Mouse (Mus musculus) spleen, postnatal 10 days (tissue): Measurements from ENCODE around the gene Vmn1r46.
"Not testable (repeated sequence)": the region's sequence is repeated elsewhere in the genome, so short reads cannot be mapped to it uniquely, and the experiment has no call there.

Experiments
- DNase-seq, 2 experiments: peaks; one replicate each; pipeline ENCODE4 v3.0.0; 2021 to 2022; ENCODE audit warnings: low spot score in 2 of 2

Gene Vmn1r46

DNA sequence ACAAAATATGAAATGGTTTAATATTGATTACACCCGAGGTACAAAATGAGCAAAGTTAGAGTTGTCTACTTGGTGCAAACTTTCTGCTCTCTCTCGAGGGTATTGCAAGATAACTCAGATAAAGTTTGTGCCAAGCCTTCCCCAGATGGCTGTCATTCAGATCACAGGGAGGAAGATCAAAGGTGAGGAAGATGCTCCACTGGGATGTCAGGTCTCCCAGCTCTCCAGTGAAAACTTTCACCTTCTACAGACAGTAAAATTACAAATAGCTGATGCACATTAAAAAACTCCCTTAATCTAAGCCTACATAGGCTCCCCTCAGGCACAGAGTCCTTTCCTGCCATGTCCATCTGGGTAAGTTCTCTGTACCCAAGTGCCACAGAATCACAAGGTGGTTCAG, at the start of gene Vmn1r46:
Vmn1r46 (plus strand) TSS at position 301 of the 400 bp plus-strand sequence.
- DNase-seq: no peak

DNA sequence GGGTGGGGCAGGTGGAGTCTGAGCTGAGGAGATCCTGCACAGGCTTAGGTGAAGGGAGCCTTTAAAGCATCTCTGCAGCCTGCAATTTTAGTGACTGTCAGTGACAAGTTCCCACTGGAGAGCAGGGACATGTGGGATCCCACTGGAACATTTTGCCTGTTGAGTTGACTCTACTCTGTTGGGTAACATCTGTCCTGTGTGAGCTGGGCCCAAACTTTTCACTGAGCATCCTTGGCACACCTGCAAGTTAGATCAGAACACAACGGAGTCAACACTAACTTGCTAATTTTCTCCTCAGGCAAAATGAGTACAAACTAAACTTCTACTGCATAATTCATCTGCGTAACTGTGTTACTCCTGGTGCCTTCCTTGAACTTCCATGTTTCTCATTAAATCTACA, 28.6 kb upstream of the Vmn1r46 start, which contains the start of gene Vmn1r45:
Vmn1r45 (minus strand) TSS at position 101 of the 400 bp plus-strand sequence.
- DNase-seq: not testable (repeated sequence)

DNA sequence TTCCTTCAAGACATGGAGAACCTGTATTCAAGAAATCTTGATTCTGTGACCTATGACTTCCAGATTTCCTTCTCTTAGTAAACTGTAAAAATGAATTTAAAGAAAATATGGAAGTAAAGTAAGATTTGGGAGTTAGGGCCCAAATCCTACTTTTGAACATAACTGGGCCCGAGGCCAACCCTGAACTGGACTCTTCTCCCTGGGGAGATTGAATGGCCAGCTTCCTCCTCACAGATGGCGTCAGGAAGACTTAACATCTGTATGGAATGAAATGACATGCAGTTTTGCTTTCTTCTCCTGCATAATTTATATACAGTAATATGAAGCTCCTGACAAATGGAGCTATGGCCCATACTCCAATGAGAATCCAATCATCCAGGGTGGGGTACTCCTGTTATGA, 28.2 kb upstream of the Vmn1r46 start:
- DNase-seq: no peak

DNA sequence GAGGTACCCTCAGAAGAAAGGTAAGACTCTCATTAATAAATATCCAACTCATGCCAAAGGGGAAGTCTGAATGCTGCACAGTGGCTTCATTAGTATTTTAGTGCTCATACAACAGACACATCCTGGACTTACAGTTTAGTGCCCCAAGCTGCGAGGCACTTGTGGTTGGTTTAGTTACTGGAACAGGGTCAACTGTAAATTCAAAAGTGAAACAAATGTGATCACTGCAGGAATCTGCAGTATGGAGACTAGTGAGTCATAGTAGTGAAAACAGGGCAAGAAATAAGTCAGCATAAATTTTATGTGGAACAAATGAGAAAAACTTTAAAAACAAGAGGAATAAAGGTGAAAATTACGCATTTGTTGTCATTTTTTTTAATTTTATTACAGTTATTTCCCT, 15.6 kb upstream of the Vmn1r46 start:
- no peak for DNase-seq

DNA sequence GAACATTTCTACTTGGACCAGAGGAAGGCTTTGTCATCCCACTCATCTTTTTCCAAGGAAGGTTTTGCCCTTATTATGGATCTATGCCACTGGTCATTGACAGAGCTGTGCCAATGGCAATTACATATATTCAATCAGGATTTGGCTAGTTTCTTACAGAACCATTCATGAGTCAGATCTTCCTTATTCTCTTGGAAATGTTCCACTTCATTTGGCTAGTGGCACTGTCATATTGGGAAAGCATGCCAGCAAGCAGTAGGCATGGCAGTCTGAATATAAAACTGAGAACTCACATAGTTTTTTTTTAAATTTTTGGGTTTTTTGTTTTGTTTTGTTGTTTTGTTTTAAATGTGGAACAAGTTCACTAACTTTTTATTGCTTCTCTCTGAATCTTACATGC, 2.8 kb upstream of the Vmn1r46 start:
- no peak for DNase-seq

DNA sequence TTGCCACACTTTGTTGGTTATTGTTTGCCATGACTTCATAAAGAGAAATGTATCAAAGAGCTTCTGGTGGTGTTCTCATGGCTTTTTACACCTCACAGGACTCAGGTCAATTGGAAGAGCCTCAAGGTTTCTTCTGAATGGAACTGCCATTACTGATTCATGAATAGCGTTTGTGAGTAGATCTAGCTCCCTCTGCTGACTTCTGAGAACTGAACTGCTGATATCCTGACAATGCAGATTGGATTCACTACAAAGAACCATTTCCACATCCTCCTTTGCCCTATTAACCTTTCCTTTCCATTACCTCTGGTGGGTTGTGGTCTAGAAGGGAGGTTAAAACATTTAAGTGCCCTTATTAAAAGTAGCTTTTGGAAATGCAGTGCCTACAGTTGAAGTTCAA, 16.9 kb downstream of the Vmn1r46 start:
- no peak for DNase-seq

DNA sequence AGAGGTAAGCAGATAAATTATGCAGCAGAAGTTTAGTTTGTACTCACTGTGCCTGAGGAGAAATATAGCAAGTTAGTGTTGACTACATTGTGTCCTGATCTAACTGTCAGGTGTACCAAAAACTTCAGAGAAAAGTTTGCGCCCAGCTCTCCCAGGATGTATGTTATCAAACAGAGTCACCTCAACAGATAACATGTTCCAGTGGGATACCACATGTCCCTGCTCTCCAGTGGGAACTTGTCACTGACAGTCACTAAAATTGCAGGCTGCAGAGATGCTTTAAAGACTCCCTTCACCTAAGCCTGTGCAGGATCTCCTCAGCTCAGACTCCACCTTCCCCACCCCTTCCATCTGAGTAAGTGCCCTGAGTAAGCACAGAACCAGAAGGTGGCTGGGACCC, 46.7 kb downstream of the Vmn1r46 start, which contains the start of gene Vmn1r47:
Vmn1r47 (plus strand) TSS at position 301 of the 400 bp plus-strand sequence.
- not testable (repeated sequence) for DNase-seq
